Mouse (Mus musculus) spleen, postnatal 4 days (tissue): ENCODE data around the gene 1700069L16Rik.
A peak's percentile ranks its signal among the peaks of the same experiment; 100 is the strongest.

Experiments
- DNase-seq, 2 experiments: peaks; one replicate each; pipeline ENCODE4 v3.0.0; 2022; ENCODE audit warnings: low spot score in 2 of 2

1700069L16Rik gene

GRCm38 (mm10) chr5:113734376-113734775 is 9.8 kb upstream of the 1700069L16Rik start:
- no peak for DNase-seq

GRCm38 (mm10) chr5:113732182-113732581 is 7.6 kb upstream of the 1700069L16Rik start:
- DNase-seq = peak in 1 of 2 experiments; percentile 82

- no peak for DNase-seq
Observed at GRCm38 (mm10) chr5:113731174-113731573, 6.6 kb upstream of the 1700069L16Rik start.

- no peak for DNase-seq
Observed at GRCm38 (mm10) chr5:113730641-113731121, 6.1 kb upstream of the 1700069L16Rik start.

- DNase-seq = no peak
Observed at GRCm38 (mm10) chr5:113728691-113729090, 4.1 kb upstream of the 1700069L16Rik start.

- no peak for DNase-seq
Observed at GRCm38 (mm10) chr5:113728011-113728410, 3.4 kb upstream of the 1700069L16Rik start.

- DNase-seq = no peak
Observed at GRCm38 (mm10) chr5:113727238-113727637, 2.7 kb upstream of the 1700069L16Rik start.

- no peak for DNase-seq
Observed at GRCm38 (mm10) chr5:113726618-113727017, 2.0 kb upstream of the 1700069L16Rik start.

- no peak for DNase-seq
Observed at GRCm38 (mm10) chr5:113725417-113725816, 845 bp upstream of the 1700069L16Rik start.

GRCm38 (mm10) chr5:113723567-113724237 is 870 bp downstream of the 1700069L16Rik start:
- no peak for DNase-seq

GRCm38 (mm10) chr5:113722224-113723013 is 2.2 kb downstream of the 1700069L16Rik start:
- no peak for DNase-seq

- no peak for DNase-seq
Observed at GRCm38 (mm10) chr5:113719221-113719661, 5.3 kb downstream of the 1700069L16Rik start.

GRCm38 (mm10) chr5:113716581-113717388 is 7.8 kb downstream of the 1700069L16Rik start:
- DNase-seq = no peak

- no peak for DNase-seq
Observed at GRCm38 (mm10) chr5:113712861-113713260, 11.7 kb downstream of the 1700069L16Rik start.

- DNase-seq = no peak
Observed at GRCm38 (mm10) chr5:113703803-113704585, 20.6 kb downstream of the 1700069L16Rik start.

- no peak for DNase-seq
Observed at GRCm38 (mm10) chr5:113700388-113701023, 24.1 kb downstream of the 1700069L16Rik start.

GRCm38 (mm10) chr5:113694415-113694814 is 30.2 kb downstream of the 1700069L16Rik start:
- DNase-seq = no peak

GRCm38 (mm10) chr5:113694000-113694399 is 30.6 kb downstream of the 1700069L16Rik start:
- no peak for DNase-seq

GRCm38 (mm10) chr5:113693196-113693755 is 31.3 kb downstream of the 1700069L16Rik start:
- no peak for DNase-seq

GRCm38 (mm10) chr5:113690866-113691265 is 33.7 kb downstream of the 1700069L16Rik start:
- no peak for DNase-seq
